Mouse (Mus musculus) embryo, embryonic 9.5 days (tissue): ENCODE data around the gene Il13.

ENCODE experiments used
- DNase-seq: peaks from one replicate; pipeline ENCODE4 v3.0.0-alpha.2; 2017; ENCODE audit errors: extremely low spot score

Il13 gene

GRCm38 (mm10) chr11:53584849-53585248, 49.7 kb downstream of the Il13 start:
- DNase-seq, result peak; percentile 20

- no peak for DNase-seq
Measured at GRCm38 (mm10) chr11:53583151-53583550, 51.4 kb downstream of the Il13 start.
